Mouse (Mus musculus) embryonic facial prominence, embryonic 11.5 days (tissue): Measurements from ENCODE around the gene Bmp7. TPM values are rescaled to one million over a fixed set of nuclear protein-coding genes. Genes with fewer than 3 reads are reported as not detected.

Source experiments
- ATAC-seq: fragments of 200-750 bp; cut with Nextera tagmentation; replicated peaks from 2 replicates; pipeline ENCODE4 v1.8.0; 2017; ENCODE audit warnings: low read depth; ENCODE audit not compliant: insufficient number of reproducible peaks, low FRiP score, low TSS enrichment
- DNase-seq: peaks from one replicate; pipeline ENCODE4 v3.0.0-alpha.2; 2015; ENCODE audit warnings: low spot score
- H3K27ac ChIP-seq: fragments of 300-500 bp; sonication (generic); replicated peaks from 2 replicates; pipeline ENCODE4 v1.5.1; 2014; ENCODE audit warnings: mild to moderate bottlenecking, low read depth, low read length, control low read depth
- H3K27me3 ChIP-seq: fragments of 300-500 bp; sonication (generic); 2 replicates; pipeline ENCODE4 v1.6.1; 2014; ENCODE audit warnings: mild to moderate bottlenecking, low read length, moderate library complexity, mixed read lengths; ENCODE audit not compliant: control insufficient read depth, insufficient read depth
- H3K36me3 ChIP-seq: fragments of 300-500 bp; sonication (generic); replicated peaks from 2 replicates; pipeline ENCODE4 v1.6.1; 2014; ENCODE audit warnings: low read depth, mild to moderate bottlenecking, low read length, moderate library complexity, mixed read lengths; ENCODE audit not compliant: control insufficient read depth, insufficient read depth
- H3K4me1 ChIP-seq: fragments of 300-500 bp; sonication (generic); 2 replicates; pipeline ENCODE4 v1.6.1; 2014; ENCODE audit warnings: low read length, mixed read lengths; ENCODE audit not compliant: control insufficient read depth, insufficient read depth
- H3K4me2 ChIP-seq: fragments of 300-500 bp; sonication (generic); 2 replicates; pipeline ENCODE4 v1.6.1; 2014; ENCODE audit warnings: low read depth, mild to moderate bottlenecking, control low read depth, low read length, moderate library complexity
- H3K4me3 ChIP-seq: fragments of 300-500 bp; sonication (generic); 2 replicates; pipeline ENCODE4 v1.5.1; 2014; ENCODE audit warnings: low read depth, low read length, control low read depth
- H3K9ac ChIP-seq: fragments of 300-500 bp; sonication (generic); replicated peaks from 2 replicates; pipeline ENCODE4 v1.6.1; 2014; ENCODE audit warnings: mild to moderate bottlenecking, control low read depth, low read length
- H3K9me3 ChIP-seq: fragments of 300-500 bp; sonication (generic); replicated peaks from 2 replicates; pipeline ENCODE4 v1.6.1; 2016; ENCODE audit warnings: mild to moderate bottlenecking, low read length, inconsistent platforms, mixed read lengths; ENCODE audit not compliant: control insufficient read depth
- WGBS: fragments of 180-500 bp; shearing (Covaris S2); extraction: QIAGEN DNeasy Blood & Tissue Kit; methylation state at CpG from one replicate; pipeline ENCODE4 v1.1.7; 2014; 5-methylcytosine and 5-hydroxymethylcytosine counted together
- polyA plus RNA-seq: library from polyadenylated mRNA; unstranded; fragments of >200 nt; fragmentation: Nextera tagmentation; extraction: Ambion mirVana; gene quantifications from 2 replicates; pipeline ENCODE4 v1.2.1, GENCODE M21; 2014

Bmp7 gene
- polyA plus RNA-seq, 1 experiment from 2014 or later, result 26.2 TPM

GRCm38 (mm10) chr2:172958579-172958978 lies 18.5 kb upstream of the Bmp7 start:
- ATAC-seq (peak; percentile 54), DNase-seq (peak; percentile 55)
- Histone ChIP-seq H3K9me3 (no peaks in the 10 kb centered on the region), H3K9ac (peak overlapping the region; percentile 19; the same call in 1 of the 2 replicates), H3K27me3 (no peaks in the 10 kb centered on the region), H3K4me1 (0 out of 2 replicates have a peak, but pooled peaks cover 2% of the 10 kb centered on the region), H3K36me3 (no peaks in the 10 kb centered on the region), H3K27ac (peak overlapping the region; percentile 47; the same call in 1 of the 2 replicates), H3K4me2 (no peak overlapping the region), H3K4me3 (no peak overlapping the region)
- WGBS, result 9% methylated on average over 5 of the region's 5 CpGs

GRCm38 (mm10) chr2:172951976-172952375 lies 11.9 kb upstream of the Bmp7 start:
- H3K27ac ChIP-seq, result no peak overlapping the region
- no peak for DNase-seq
- no peak overlapping the region for H3K4me2 ChIP-seq
- no peaks in the 10 kb centered on the region for H3K36me3 ChIP-seq
- H3K27me3 ChIP-seq, result no peaks in the 10 kb centered on the region
- H3K9me3 ChIP-seq, result no peaks in the 10 kb centered on the region
- H3K4me1 ChIP-seq, result no peaks in the 10 kb centered on the region
- H3K9ac ChIP-seq, result no peak overlapping the region
- no peak for ATAC-seq
- WGBS, result 83% methylated on average over 2 of the region's 2 CpGs
- no peak overlapping the region for H3K4me3 ChIP-seq

GRCm38 (mm10) chr2:172950722-172951121 lies 10.6 kb upstream of the Bmp7 start:
- no peak for DNase-seq
- WGBS, result 34% methylated on average over 11 of the region's 11 CpGs
- no peak overlapping the region for H3K27ac ChIP-seq

GRCm38 (mm10) chr2:172950119-172950676 lies 10.1 kb upstream of the Bmp7 start:
- no peak overlapping the region for H3K4me3 ChIP-seq
- H3K36me3 ChIP-seq, result no peaks in the 10 kb centered on the region
- H3K9me3 ChIP-seq, result no peaks in the 10 kb centered on the region
- DNase-seq (no peak), ATAC-seq (no peak)
- WGBS, result 57% methylated on average over 9 of the region's 9 CpGs
- H3K27me3 ChIP-seq, result no peaks in the 10 kb centered on the region
- H3K4me2 ChIP-seq, result no peak overlapping the region
- H3K9ac ChIP-seq, result no peak overlapping the region
- H3K27ac ChIP-seq, result no peak overlapping the region
- no peaks in the 10 kb centered on the region for H3K4me1 ChIP-seq

More at GRCm38 (mm10) chr2:172950722-172951121, 10.6 kb upstream of the Bmp7 start:
- Histone ChIP-seq H3K27me3 (no peaks in the 10 kb centered on the region), H3K4me2 (no peak overlapping the region), H3K4me1 (no peaks in the 10 kb centered on the region), H3K36me3 (no peaks in the 10 kb centered on the region), H3K9me3 (no peaks in the 10 kb centered on the region), H3K4me3 (no peak overlapping the region), H3K9ac (no peak overlapping the region)
- no peak for ATAC-seq

- DNase-seq (peak; percentile 71), ATAC-seq (no peak)
- WGBS, result 43% methylated on average over 5 of the region's 5 CpGs
Observed at GRCm38 (mm10) chr2:172949051-172949450, 8.9 kb upstream of the Bmp7 start.

GRCm38 (mm10) chr2:172940799-172941163 lies 660 bp upstream of the Bmp7 start:
- Histone ChIP-seq H3K4me2 (peak overlapping the region; percentile 99), H3K4me1 (peaks cover 14% of the 10 kb centered on the region; the same call in 1 of the 2 replicates), H3K4me3 (peak overlapping the region; percentile 64), H3K9ac (peak overlapping the region; percentile 74; the same call in 1 of the 2 replicates), H3K9me3 (no peaks in the 10 kb centered on the region), H3K27me3 (peaks cover 14% of the 10 kb centered on the region; the same call in 1 of the 2 replicates), H3K27ac (peak overlapping the region; percentile 72; the same call in 1 of the 2 replicates), H3K36me3 (no peaks in the 10 kb centered on the region)
- 1% methylated on average over 11 of the region's 13 CpGs for WGBS
- DNase-seq, result no peak
- ATAC-seq, result no peak; the same call in 1 of the 2 replicates

More at GRCm38 (mm10) chr2:172949051-172949450, 8.9 kb upstream of the Bmp7 start:
- no peaks in the 10 kb centered on the region for H3K27me3 ChIP-seq
- no peaks in the 10 kb centered on the region for H3K36me3 ChIP-seq
- H3K27ac ChIP-seq, result no peak overlapping the region
- no peak overlapping the region for H3K4me2 ChIP-seq
- no peaks in the 10 kb centered on the region for H3K9me3 ChIP-seq
- no peak overlapping the region for H3K4me3 ChIP-seq
- no peak overlapping the region for H3K9ac ChIP-seq
- no peaks in the 10 kb centered on the region for H3K4me1 ChIP-seq

- DNase-seq, result no peak
- no peak for ATAC-seq
- under 1% methylated on average over 26 of the region's 26 CpGs for WGBS
- no peaks in the 10 kb centered on the region for H3K36me3 ChIP-seq
- H3K4me3 ChIP-seq, result peak overlapping the region; percentile 64
- H3K4me1 ChIP-seq, result peaks cover 20% of the 10 kb centered on the region
- H3K27ac ChIP-seq, result peak overlapping the region; percentile 72; the same call in 1 of the 2 replicates
- H3K9me3 ChIP-seq, result no peaks in the 10 kb centered on the region
- peaks cover 14% of the 10 kb centered on the region; the same call in 1 of the 2 replicates for H3K27me3 ChIP-seq
- H3K4me2 ChIP-seq, result peak overlapping the region; percentile 99
- peak overlapping the region; percentile 74 for H3K9ac ChIP-seq
Observed at GRCm38 (mm10) chr2:172939639-172940002, 500 bp downstream of the Bmp7 start.

GRCm38 (mm10) chr2:172938761-172939638 lies 1.1 kb downstream of the Bmp7 start:
- peaks cover 14% of the 10 kb centered on the region; the same call in 1 of the 2 replicates for H3K27me3 ChIP-seq

More at GRCm38 (mm10) chr2:172938761-172939638, 1.1 kb downstream of the Bmp7 start:
- peak overlapping the region; percentile 64 for H3K4me3 ChIP-seq
- under 1% methylated on average over 57 of the region's 57 CpGs for WGBS
- DNase-seq, result peak; percentile 70
- H3K36me3 ChIP-seq, result no peaks in the 10 kb centered on the region
- peak overlapping the region; percentile 99 for H3K4me2 ChIP-seq
- H3K9me3 ChIP-seq, result no peaks in the 10 kb centered on the region
- peaks cover 24% of the 10 kb centered on the region for H3K4me1 ChIP-seq
- ATAC-seq, result no peak
- H3K9ac ChIP-seq, result peak overlapping the region; percentile 74
- peak overlapping the region; percentile 72; the same call in 1 of the 2 replicates for H3K27ac ChIP-seq
